Mouse (Mus musculus) midbrain, postnatal 0 days (tissue): ENCODE results near the gene Tbc1d16. TPM values are rescaled to one million over a fixed set of nuclear protein-coding genes. Genes with fewer than 3 reads are reported as not detected.

Experiments used
- ATAC-seq: fragments of 200-750 bp; cut with Nextera tagmentation; 2 replicates; pipeline ENCODE4 v1.8.0; 2017; ENCODE audit warnings: moderate number of reproducible peaks, mild to moderate bottlenecking, moderate TSS enrichment, moderate library complexity; ENCODE audit not compliant: low FRiP score
- DNase-seq: peaks from one replicate; pipeline ENCODE4 v3.0.0-alpha.2; 2015; ENCODE audit warnings: low spot score
- H3K27ac ChIP-seq: fragments of 300-500 bp; sonication (generic); 2 replicates; pipeline ENCODE4 v1.5.1; 2014; ENCODE audit warnings: low read depth, mild to moderate bottlenecking, low read length, mixed read lengths
- H3K27me3 ChIP-seq: fragments of 300-500 bp; sonication (generic); 2 replicates; pipeline ENCODE4 v1.6.1; 2014; ENCODE audit warnings: low read length, control low read depth, mixed read lengths; ENCODE audit not compliant: insufficient read depth
- H3K36me3 ChIP-seq: fragments of 300-500 bp; sonication (generic); 2 replicates; pipeline ENCODE4 v1.6.1; 2014; ENCODE audit warnings: low read length, control low read depth, mixed read lengths; ENCODE audit not compliant: insufficient read depth
- H3K4me1 ChIP-seq: fragments of 300-500 bp; sonication (generic); 2 replicates; pipeline ENCODE4 v1.6.1; 2014; ENCODE audit warnings: mild to moderate bottlenecking, control low read depth, antibody characterized with exemption, low read length, mixed read lengths; ENCODE audit not compliant: insufficient read depth
- H3K4me2 ChIP-seq: fragments of 300-500 bp; sonication (generic); 2 replicates; pipeline ENCODE4 v1.6.1; 2014; ENCODE audit warnings: low read depth, mild to moderate bottlenecking, low read length, mixed read lengths; ENCODE audit not compliant: poor library complexity, severe bottlenecking
- H3K4me3 ChIP-seq: fragments of 300-500 bp; sonication (generic); 2 replicates; pipeline ENCODE4 v1.5.1; 2014; ENCODE audit warnings: low read depth, mild to moderate bottlenecking, low read length, moderate library complexity
- H3K9ac ChIP-seq: fragments of 300-500 bp; sonication (generic); replicated peaks from 2 replicates; pipeline ENCODE4 v1.6.1; 2014; ENCODE audit warnings: mild to moderate bottlenecking, low read length, moderate library complexity, mixed read lengths; ENCODE audit not compliant: poor library complexity, severe bottlenecking
- H3K9me3 ChIP-seq: fragments of 300-500 bp; sonication (generic); 2 replicates; pipeline ENCODE4 v1.6.1; 2016; ENCODE audit warnings: low read length, control low read depth
- CTCF ChIP-seq: IDR thresholded peaks from 2 replicates; pipeline ENCODE4 v1.5.1; 2016; ENCODE audit warnings: antibody characterized with exemption, mild to moderate bottlenecking
- WGBS: fragments of 180-500 bp; shearing (Covaris S2); extraction: QIAGEN DNeasy Blood & Tissue Kit; methylation state at CpG from one replicate; pipeline ENCODE4 v1.1.7; 2014; 5-methylcytosine and 5-hydroxymethylcytosine counted together
- polyA plus RNA-seq: library from polyadenylated mRNA; unstranded; fragments of >200 nt; fragmentation: Nextera tagmentation; extraction: Ambion mirVana; gene quantifications from 2 replicates; pipeline ENCODE4 v1.2.1, GENCODE M21; 2015
- total RNA-seq: library from RNA; depleted of rRNA; stranded (reverse); fragments of >200 nt; gene quantifications from 2 replicates; pipeline ENCODE4 v1.2.3, GENCODE M21; 2014

Tbc1d16 gene
- total and polyA plus RNA-seq, 2 experiments from 2014 or later = 43.5 to 152 TPM

GRCm38 (mm10) chr11:119130081-119130765 is 98.1 kb downstream of the Tbc1d16 start:
- peak overlapping the region; percentile 39 for H3K4me2 ChIP-seq
- peak overlapping the region; percentile 52 for H3K9ac ChIP-seq
- H3K36me3 ChIP-seq = no peaks in the 10 kb centered on the region
- TF ChIP-seq CTCF = no peak
- ATAC-seq (no peak), DNase-seq (peak; percentile 54)
- H3K9me3 ChIP-seq = no peaks in the 10 kb centered on the region
- 21% methylated on average over 24 of the region's 24 CpGs for WGBS
- H3K4me1 ChIP-seq = peaks cover 29% of the 10 kb centered on the region; the same call in 1 of the 2 replicates
- peak overlapping the region; percentile 62; the same call in 1 of the 2 replicates for H3K27ac ChIP-seq
- peak overlapping the region; percentile 20; the same call in 1 of the 2 replicates for H3K4me3 ChIP-seq
- H3K27me3 ChIP-seq = no peaks in the 10 kb centered on the region

GRCm38 (mm10) chr11:119129281-119130058 is 98.8 kb downstream of the Tbc1d16 start:
- H3K4me1 ChIP-seq = peaks cover 29% of the 10 kb centered on the region; the same call in 1 of the 2 replicates

GRCm38 (mm10) chr11:119128668-119129280 is 99.5 kb downstream of the Tbc1d16 start:
- WGBS = 36% methylated on average over 11 of the region's 11 CpGs
- Histone ChIP-seq H3K27me3 (no peaks in the 10 kb centered on the region), H3K9ac (no peak overlapping the region), H3K9me3 (no peaks in the 10 kb centered on the region), H3K36me3 (no peaks in the 10 kb centered on the region), H3K27ac (no peak overlapping the region), H3K4me2 (no peak overlapping the region), H3K4me3 (no peak overlapping the region), H3K4me1 (peaks cover 29% of the 10 kb centered on the region; the same call in 1 of the 2 replicates)
- no peak for DNase-seq
- no peak for ATAC-seq
- no peak for TF ChIP-seq CTCF

More at GRCm38 (mm10) chr11:119129281-119130058, 98.8 kb downstream of the Tbc1d16 start:
- DNase-seq (no peak), ATAC-seq (no peak)
- H3K27me3 ChIP-seq = no peaks in the 10 kb centered on the region
- H3K9ac ChIP-seq = peak overlapping the region; percentile 52
- WGBS = 53% methylated on average over 18 of the region's 18 CpGs
- peak overlapping the region; percentile 62; the same call in 1 of the 2 replicates for H3K27ac ChIP-seq
- TF ChIP-seq CTCF = no peak
- no peaks in the 10 kb centered on the region for H3K9me3 ChIP-seq
- H3K36me3 ChIP-seq = no peaks in the 10 kb centered on the region
- peak overlapping the region; percentile 20; the same call in 1 of the 2 replicates for H3K4me3 ChIP-seq
- peak overlapping the region; percentile 39 for H3K4me2 ChIP-seq

- DNase-seq (no peak), ATAC-seq (no peak)
- Histone ChIP-seq H3K4me1 (peaks cover 29% of the 10 kb centered on the region; the same call in 1 of the 2 replicates), H3K36me3 (no peaks in the 10 kb centered on the region), H3K4me2 (no peak overlapping the region), H3K27ac (no peak overlapping the region), H3K4me3 (no peak overlapping the region), H3K27me3 (no peaks in the 10 kb centered on the region), H3K9ac (no peak overlapping the region), H3K9me3 (no peaks in the 10 kb centered on the region)
- TF ChIP-seq CTCF = no peak
- WGBS = 67% methylated on average over 9 of the region's 9 CpGs
Observed at GRCm38 (mm10) chr11:119127686-119128473, 100.4 kb downstream of the Tbc1d16 start.

GRCm38 (mm10) chr11:119127147-119127546 is 101.2 kb downstream of the Tbc1d16 start:
- Histone ChIP-seq H3K4me1 (peaks cover 29% of the 10 kb centered on the region; the same call in 1 of the 2 replicates), H3K27me3 (no peaks in the 10 kb centered on the region), H3K4me2 (no peak overlapping the region), H3K9ac (no peak overlapping the region), H3K36me3 (no peaks in the 10 kb centered on the region), H3K27ac (0 out of 2 replicates have a peak overlapping the region, but pooled peaks have one; percentile 9), H3K4me3 (no peak overlapping the region), H3K9me3 (no peaks in the 10 kb centered on the region)
- DNase-seq = peak; percentile 56
- no peak for TF ChIP-seq CTCF
- ATAC-seq = no peak
- 26% methylated on average over 12 of the region's 12 CpGs for WGBS
